Mouse (Mus musculus): ENCODE results near the gene Abl2. TPM values are rescaled to one million over a fixed set of nuclear protein-coding genes. Genes with fewer than 3 reads are reported as not detected.
"Not testable (repeated sequence)": the region's sequence is repeated elsewhere in the genome, so short reads cannot be mapped to it uniquely, and the experiment has no call there.

Gene Abl2
- total RNA-seq (2014; rRNA removed) = 3.2 and 4.4 TPM in 2 replicates
- polyA plus RNA-seq (2012; rRNA removed) = 2.3 and 2.6 TPM in 2 replicates

- no peaks in the 10 kb centered on the region for H3K36me3 ChIP-seq (ENCODE audit: control insufficient read depth, insufficient read depth, low read length)
- H3K4me1 ChIP-seq (ENCODE audit: control insufficient read depth, insufficient read depth, low read length) = no peaks in the 10 kb centered on the region; the same call in 1 of the 2 replicates
- TF ChIP-seq CTCF (IDR thresholded peaks at IDR 0.05; ENCODE audit: low read depth, low read length) = no peak
- TF ChIP-seq POLR2A (IDR thresholded peaks at IDR 0.05; ENCODE audit: extremely low read depth, insufficient read depth, low read length) = peak; percentile 68; the same call in 1 of the 2 replicates
- H3K4me3 ChIP-seq (ENCODE audit: insufficient read depth, low read depth, low read length) = peak within 1 kb of the TSS; percentile 96
- H3K27me3 ChIP-seq (ENCODE audit: control insufficient read depth, insufficient read depth, low read length) = no peaks in the 10 kb centered on the region
- H3K9ac ChIP-seq (ENCODE audit: low read depth, low read length) = peak within 1 kb of the TSS; percentile 94
- peaks cover 29% of the 10 kb centered on the region; the same call in 1 of the 2 replicates for H3K79me2 ChIP-seq (ENCODE audit: control insufficient read depth, insufficient read depth, low read length)
- peak; percentile 48 for DNase-seq (ENCODE audit: extremely low read depth, low read depth, low spot score)
- WGBS = 10% methylated on average over 60 of the region's 60 CpGs
- peak within 1 kb of the TSS; percentile 82 for H3K27ac ChIP-seq (replicated peaks; ENCODE audit: insufficient read depth, low read depth, low read length)
Measured at GRCm38 (mm10) chr1:156558024-156558930, at the start of gene Abl2. Gene Abl2, plus strand, starts transcription at chr1:156558786.

GRCm38 (mm10) chr1:156520136-156520780 lies 38.3 kb upstream of the Abl2 start:
- peaks cover 7% of the 10 kb centered on the region; the same call in 1 of the 2 replicates for H3K27me3 ChIP-seq (ENCODE audit: control insufficient read depth, insufficient read depth, low read length)
- no peak overlapping the region for H3K4me3 ChIP-seq (ENCODE audit: insufficient read depth, low read depth, low read length)
- peaks cover 5% of the 10 kb centered on the region; the same call in 1 of the 2 replicates for H3K4me1 ChIP-seq (ENCODE audit: control insufficient read depth, insufficient read depth, low read length)
- no peaks in the 10 kb centered on the region for H3K36me3 ChIP-seq (ENCODE audit: control insufficient read depth, insufficient read depth, low read length)
- WGBS = 72% methylated on average over 3 of the region's 3 CpGs
- no peak for TF ChIP-seq POLR2A (IDR thresholded peaks at IDR 0.05; ENCODE audit: extremely low read depth, insufficient read depth, low read length)
- no peak for TF ChIP-seq CTCF (IDR thresholded peaks at IDR 0.05; ENCODE audit: low read depth, low read length)
- DNase-seq (ENCODE audit: extremely low read depth, low read depth, low spot score) = peak; percentile 10
- no peaks in the 10 kb centered on the region for H3K79me2 ChIP-seq (ENCODE audit: control insufficient read depth, insufficient read depth, low read length)
- H3K27ac ChIP-seq (replicated peaks; ENCODE audit: insufficient read depth, low read depth, low read length) = no peak overlapping the region
- no peak overlapping the region for H3K9ac ChIP-seq (ENCODE audit: low read depth, low read length)

GRCm38 (mm10) chr1:156521796-156522517 lies 36.6 kb upstream of the Abl2 start:
- Histone ChIP-seq H3K4me3 (ENCODE audit: insufficient read depth, low read depth, low read length) (no peak overlapping the region), H3K9ac (ENCODE audit: low read depth, low read length) (no peak overlapping the region), H3K27me3 (ENCODE audit: control insufficient read depth, insufficient read depth, low read length) (peaks cover 7% of the 10 kb centered on the region; the same call in 1 of the 2 replicates), H3K27ac (replicated peaks; ENCODE audit: insufficient read depth, low read depth, low read length) (no peak overlapping the region), H3K36me3 (ENCODE audit: control insufficient read depth, insufficient read depth, low read length) (no peaks in the 10 kb centered on the region), H3K79me2 (ENCODE audit: control insufficient read depth, insufficient read depth, low read length) (no peaks in the 10 kb centered on the region), H3K4me1 (ENCODE audit: control insufficient read depth, insufficient read depth, low read length) (peaks cover 5% of the 10 kb centered on the region; the same call in 1 of the 2 replicates)
- peak; percentile 60 for DNase-seq (ENCODE audit: extremely low read depth, low read depth, low spot score)
- WGBS = 29% methylated on average over 15 of the region's 15 CpGs
- TF ChIP-seq CTCF (IDR thresholded peaks at IDR 0.05; ENCODE audit: low read depth, low read length) = no peak
- TF ChIP-seq POLR2A (IDR thresholded peaks at IDR 0.05; ENCODE audit: extremely low read depth, insufficient read depth, low read length) = no peak

GRCm38 (mm10) chr1:156523842-156524241 lies 34.7 kb upstream of the Abl2 start, which contains the start of gene Gm10031:
Gene Gm10031, plus strand, starts transcription at chr1:156524012.
- not testable (repeated sequence) for H3K9ac ChIP-seq (ENCODE audit: low read depth, low read length); H3K79me2 ChIP-seq (ENCODE audit: control insufficient read depth, insufficient read depth, low read length); H3K27ac ChIP-seq (replicated peaks; ENCODE audit: insufficient read depth, low read depth, low read length); H3K4me1 ChIP-seq (ENCODE audit: control insufficient read depth, insufficient read depth, low read length); H3K4me3 ChIP-seq (ENCODE audit: insufficient read depth, low read depth, low read length); H3K36me3 ChIP-seq (ENCODE audit: control insufficient read depth, insufficient read depth, low read length); DNase-seq (ENCODE audit: extremely low read depth, low read depth, low spot score); H3K27me3 ChIP-seq (ENCODE audit: control insufficient read depth, insufficient read depth, low read length)
- 93% methylated on average over 22 of the region's 22 CpGs for WGBS

GRCm38 (mm10) chr1:156532476-156533175 lies 26.0 kb upstream of the Abl2 start:
- DNase-seq (ENCODE audit: extremely low read depth, low read depth, low spot score) = peak; percentile 51
- 58% methylated on average over 16 of the region's 16 CpGs for WGBS
- H3K9ac ChIP-seq (ENCODE audit: low read depth, low read length); H3K4me3 ChIP-seq (ENCODE audit: insufficient read depth, low read depth, low read length); H3K4me1 ChIP-seq (ENCODE audit: control insufficient read depth, insufficient read depth, low read length); H3K27me3 ChIP-seq (ENCODE audit: control insufficient read depth, insufficient read depth, low read length); H3K27ac ChIP-seq (replicated peaks; ENCODE audit: insufficient read depth, low read depth, low read length); H3K79me2 ChIP-seq (ENCODE audit: control insufficient read depth, insufficient read depth, low read length); H3K36me3 ChIP-seq (ENCODE audit: control insufficient read depth, insufficient read depth, low read length): not testable (repeated sequence)

Data from liver, adult 2 months (tissue).